Mouse (Mus musculus): ENCODE data around the gene D1Pas1.

The D1Pas1 gene

GRCm38 (mm10) chr1:186967201-186967812 lies at the start of gene D1Pas1:
Gene D1Pas1 (plus strand): TSS chr1:186967416.
- DNase-seq (ENCODE audit: low spot score in 2 of 2) = no peak

- no peak for DNase-seq (ENCODE audit: low spot score in 2 of 2)
Measured at GRCm38 (mm10) chr1:186922489-186923370, 44.5 kb upstream of the D1Pas1 start.

GRCm38 (mm10) chr1:186924027-186924426 lies 43.2 kb upstream of the D1Pas1 start:
- no peak for DNase-seq (ENCODE audit: low spot score in 2 of 2)

GRCm38 (mm10) chr1:186925411-186925810 lies 41.8 kb upstream of the D1Pas1 start:
- no peak for DNase-seq (ENCODE audit: low spot score in 2 of 2)

- no peak for DNase-seq (ENCODE audit: low spot score in 2 of 2)
Measured at GRCm38 (mm10) chr1:186926316-186926949, 40.8 kb upstream of the D1Pas1 start.

GRCm38 (mm10) chr1:186926950-186927316 lies 40.3 kb upstream of the D1Pas1 start:
- no peak for DNase-seq (ENCODE audit: low spot score in 2 of 2)

GRCm38 (mm10) chr1:186927494-186927893 lies 39.7 kb upstream of the D1Pas1 start:
- no peak for DNase-seq (ENCODE audit: low spot score in 2 of 2)

GRCm38 (mm10) chr1:186930160-186930887 lies 36.9 kb upstream of the D1Pas1 start:
- DNase-seq (ENCODE audit: low spot score in 2 of 2) = no peak

- no peak for DNase-seq (ENCODE audit: low spot score in 2 of 2)
Measured at GRCm38 (mm10) chr1:186930888-186931233, 36.4 kb upstream of the D1Pas1 start.

- DNase-seq (ENCODE audit: low spot score in 2 of 2) = no peak
Measured at GRCm38 (mm10) chr1:186934205-186934604, 33.0 kb upstream of the D1Pas1 start.

- DNase-seq (ENCODE audit: low spot score in 2 of 2) = no peak
Measured at GRCm38 (mm10) chr1:186952381-186952780, 14.8 kb upstream of the D1Pas1 start.

GRCm38 (mm10) chr1:186954591-186954990 lies 12.6 kb upstream of the D1Pas1 start:
- no peak for DNase-seq (ENCODE audit: low spot score in 2 of 2)

GRCm38 (mm10) chr1:186959380-186959779 lies 7.8 kb upstream of the D1Pas1 start:
- no peak for DNase-seq (ENCODE audit: low spot score in 2 of 2)

- no peak for DNase-seq (ENCODE audit: low spot score in 2 of 2)
Measured at GRCm38 (mm10) chr1:186964143-186964875, 2.9 kb upstream of the D1Pas1 start.

GRCm38 (mm10) chr1:186967926-186968325 lies 710 bp downstream of the D1Pas1 start:
- no peak for DNase-seq (ENCODE audit: low spot score in 2 of 2)

GRCm38 (mm10) chr1:186976937-186977540 lies 9.8 kb downstream of the D1Pas1 start:
- no peak for DNase-seq (ENCODE audit: low spot score in 2 of 2)

GRCm38 (mm10) chr1:186977801-186978200 lies 10.6 kb downstream of the D1Pas1 start:
- DNase-seq (ENCODE audit: low spot score in 2 of 2) = no peak

- DNase-seq (ENCODE audit: low spot score in 2 of 2) = no peak
Measured at GRCm38 (mm10) chr1:186979465-186979864, 12.2 kb downstream of the D1Pas1 start.

GRCm38 (mm10) chr1:186980503-186980902 lies 13.3 kb downstream of the D1Pas1 start:
- no peak for DNase-seq (ENCODE audit: low spot score in 2 of 2)

- DNase-seq (ENCODE audit: low spot score in 2 of 2) = no peak
Measured at GRCm38 (mm10) chr1:186985131-186985530, 17.9 kb downstream of the D1Pas1 start.

GRCm38 (mm10) chr1:186986086-186986485 lies 18.9 kb downstream of the D1Pas1 start:
- no peak for DNase-seq (ENCODE audit: low spot score in 2 of 2)
